Mouse (Mus musculus): ENCODE measurements around the gene Nmi. TPM values are rescaled to one million over a fixed set of nuclear protein-coding genes. Genes with fewer than 3 reads are reported as not detected.

Gene Nmi
- total RNA-seq, 2 experiments from 2014 or later: 1.4 to 2.2 TPM

Other genes starting within 250 kb of the Nmi start
- 10 to 100 TPM; 14.8 to 17.7 TPM for gene Rbm43, start 38.3 kb downstream of the Nmi start, total RNA-seq (2021)
- gene Tnfaip6, start 64.5 kb upstream of the Nmi start, total RNA-seq (2021): 1 to 10 TPM; 6.0 to 8.4 TPM
- 10 to 100 TPM; 21.2 to 32.0 TPM for gene Rif1, start 99.3 kb upstream of the Nmi start, total RNA-seq (2021)